Mouse (Mus musculus) midbrain, embryonic 16.5 days (tissue): ENCODE results near the gene Hdgfl3. TPM values are rescaled to one million over a fixed set of nuclear protein-coding genes. Genes with fewer than 3 reads are reported as not detected.

Experiments
- ATAC-seq: fragments of 200-750 bp; cut with Nextera tagmentation; 2 replicates; pipeline ENCODE4 v1.8.0; 2017; ENCODE audit warnings: moderate TSS enrichment
- H3K27ac ChIP-seq: fragments of 300-500 bp; sonication (generic); 2 replicates; pipeline ENCODE4 v1.5.1; 2014; ENCODE audit warnings: mild to moderate bottlenecking, low read length, mixed read lengths
- H3K27me3 ChIP-seq: fragments of 300-500 bp; sonication (generic); 2 replicates; pipeline ENCODE4 v1.6.1; 2014; ENCODE audit warnings: low read depth, low read length, mixed read lengths; ENCODE audit not compliant: control insufficient read depth, insufficient read depth
- H3K36me3 ChIP-seq: fragments of 300-500 bp; sonication (generic); 2 replicates; pipeline ENCODE4 v1.6.1; 2014; ENCODE audit warnings: mild to moderate bottlenecking, low read length, moderate library complexity, mixed read lengths; ENCODE audit not compliant: control insufficient read depth, insufficient read depth
- H3K4me1 ChIP-seq: fragments of 300-500 bp; sonication (generic); 2 replicates; pipeline ENCODE4 v1.6.1; 2014; ENCODE audit warnings: mild to moderate bottlenecking, low read length, mixed read lengths; ENCODE audit not compliant: control insufficient read depth, insufficient read depth
- H3K4me2 ChIP-seq: fragments of 300-500 bp; sonication (generic); 2 replicates; pipeline ENCODE4 v1.6.1; 2014; ENCODE audit warnings: mild to moderate bottlenecking, low read length, mixed read lengths
- H3K4me3 ChIP-seq: fragments of 300-500 bp; sonication (generic); 2 replicates; pipeline ENCODE4 v1.5.1; 2014; ENCODE audit warnings: low read depth, mild to moderate bottlenecking, low read length, moderate library complexity, mixed read lengths
- H3K9ac ChIP-seq: fragments of 300-500 bp; sonication (generic); 2 replicates; pipeline ENCODE4 v1.6.1; 2014; ENCODE audit warnings: low read depth, low read length, mixed read lengths
- H3K9me3 ChIP-seq: fragments of 300-500 bp; sonication (generic); replicated peaks from 2 replicates; pipeline ENCODE4 v1.6.1; 2014; ENCODE audit warnings: mild to moderate bottlenecking, low read length, mixed read lengths; ENCODE audit not compliant: control insufficient read depth, poor library complexity, severe bottlenecking
- WGBS: fragments of 180-500 bp; shearing (Covaris S2); extraction: QIAGEN DNeasy Blood & Tissue Kit; methylation state at CpG from one replicate; pipeline ENCODE4 v1.1.7; 2014; 5-methylcytosine and 5-hydroxymethylcytosine counted together
- polyA plus RNA-seq: library from polyadenylated mRNA; unstranded; fragments of >200 nt; fragmentation: Nextera tagmentation; extraction: Ambion mirVana; gene quantifications from 2 replicates; pipeline ENCODE4 v1.2.1, GENCODE M21; 2015

Gene Hdgfl3
- polyA plus RNA-seq, 1 experiment from 2014 or later = 63.5 TPM

GRCm38 (mm10) chr7:81959704-81960103 lies 25.4 kb upstream of the Hdgfl3 start:
- H3K27ac ChIP-seq = no peak overlapping the region
- no peaks in the 10 kb centered on the region for H3K4me1 ChIP-seq
- 4% methylated on average over 3 of the region's 3 CpGs for WGBS
- ATAC-seq = peak; percentile 76; the same call in 1 of the 2 replicates
- H3K36me3 ChIP-seq = no peaks in the 10 kb centered on the region
- H3K9ac ChIP-seq = no peak overlapping the region
- no peak overlapping the region for H3K4me3 ChIP-seq
- no peaks in the 10 kb centered on the region for H3K9me3 ChIP-seq
- H3K4me2 ChIP-seq = no peak overlapping the region
- no peaks in the 10 kb centered on the region for H3K27me3 ChIP-seq

GRCm38 (mm10) chr7:81954208-81954846 lies 20.1 kb upstream of the Hdgfl3 start:
- no peak overlapping the region for H3K4me3 ChIP-seq
- no peaks in the 10 kb centered on the region for H3K9me3 ChIP-seq
- H3K9ac ChIP-seq = no peak overlapping the region
- 0 out of 2 replicates have a peak, but pooled peaks have one; percentile 39 for ATAC-seq
- H3K4me1 ChIP-seq = no peaks in the 10 kb centered on the region
- H3K27me3 ChIP-seq = no peaks in the 10 kb centered on the region
- no peak overlapping the region for H3K27ac ChIP-seq
- H3K36me3 ChIP-seq = no peaks in the 10 kb centered on the region
- no peak overlapping the region for H3K4me2 ChIP-seq

- Histone ChIP-seq H3K27me3 (no peaks in the 10 kb centered on the region), H3K4me3 (no peak overlapping the region), H3K4me2 (no peak overlapping the region), H3K36me3 (no peaks in the 10 kb centered on the region), H3K27ac (no peak overlapping the region), H3K9me3 (no peaks in the 10 kb centered on the region), H3K4me1 (no peaks in the 10 kb centered on the region), H3K9ac (no peak overlapping the region)
- WGBS = 87% methylated on average over 2 of the region's 2 CpGs
- no peak for ATAC-seq
These were observed 16.2 kb upstream of the Hdgfl3 start for GRCm38 (mm10) chr7:81950499-81950898.

GRCm38 (mm10) chr7:81945398-81945797 lies 11.1 kb upstream of the Hdgfl3 start:
- Histone ChIP-seq H3K27me3 (no peaks in the 10 kb centered on the region), H3K9me3 (no peaks in the 10 kb centered on the region), H3K36me3 (no peaks in the 10 kb centered on the region), H3K4me3 (no peak overlapping the region), H3K9ac (no peak overlapping the region), H3K4me1 (no peaks in the 10 kb centered on the region), H3K4me2 (no peak overlapping the region), H3K27ac (no peak overlapping the region)
- 21% methylated on average over 4 of the region's 4 CpGs for WGBS
- ATAC-seq = no peak

- Histone ChIP-seq H3K36me3 (no peaks in the 10 kb centered on the region), H3K27ac (peak overlapping the region; percentile 96), H3K4me3 (peak overlapping the region; percentile 93), H3K9ac (peak overlapping the region; percentile 99), H3K27me3 (no peaks in the 10 kb centered on the region), H3K4me2 (peak overlapping the region; percentile 84), H3K4me1 (peaks cover 24% of the 10 kb centered on the region), H3K9me3 (no peaks in the 10 kb centered on the region)
- peak; percentile 69 for ATAC-seq
- WGBS = 3% methylated on average over 5 of the region's 5 CpGs
These were observed 533 bp upstream of the Hdgfl3 start for GRCm38 (mm10) chr7:81934806-81935205.

- peak overlapping the region; percentile 96 for H3K27ac ChIP-seq
- peaks cover 32% of the 10 kb centered on the region for H3K4me1 ChIP-seq
- no peaks in the 10 kb centered on the region for H3K9me3 ChIP-seq
- H3K27me3 ChIP-seq = no peaks in the 10 kb centered on the region
- peak overlapping the region; percentile 99 for H3K9ac ChIP-seq
- no peaks in the 10 kb centered on the region for H3K36me3 ChIP-seq
- ATAC-seq = peak; percentile 79
- H3K4me2 ChIP-seq = peak overlapping the region; percentile 84
- peak overlapping the region; percentile 93 for H3K4me3 ChIP-seq
- WGBS = under 1% methylated on average over 77 of the region's 103 CpGs
These were observed 539 bp downstream of the Hdgfl3 start for GRCm38 (mm10) chr7:81933601-81934266.

GRCm38 (mm10) chr7:81933061-81933600 lies 1.1 kb downstream of the Hdgfl3 start:
- no peak for ATAC-seq
- H3K36me3 ChIP-seq = no peaks in the 10 kb centered on the region
- peaks cover 34% of the 10 kb centered on the region for H3K4me1 ChIP-seq
- H3K27me3 ChIP-seq = no peaks in the 10 kb centered on the region
- H3K4me3 ChIP-seq = peak overlapping the region; percentile 93
- peak overlapping the region; percentile 96 for H3K27ac ChIP-seq
- H3K4me2 ChIP-seq = peak overlapping the region; percentile 84
- WGBS = 2% methylated on average over 23 of the region's 23 CpGs
- peak overlapping the region; percentile 99 for H3K9ac ChIP-seq
- no peaks in the 10 kb centered on the region for H3K9me3 ChIP-seq

- Histone ChIP-seq H3K36me3 (no peaks in the 10 kb centered on the region), H3K4me1 (peaks cover 38% of the 10 kb centered on the region), H3K9ac (peak overlapping the region; percentile 99), H3K27ac (peak overlapping the region; percentile 96), H3K9me3 (no peaks in the 10 kb centered on the region), H3K27me3 (no peaks in the 10 kb centered on the region), H3K4me3 (peak overlapping the region; percentile 93), H3K4me2 (peak overlapping the region; percentile 84)
- no peak for ATAC-seq
- 24% methylated on average over 5 of the region's 5 CpGs for WGBS
These were observed 1.7 kb downstream of the Hdgfl3 start for GRCm38 (mm10) chr7:81932521-81933045.

- Histone ChIP-seq H3K4me3 (no peak overlapping the region), H3K4me2 (no peak overlapping the region), H3K27me3 (no peaks in the 10 kb centered on the region), H3K4me1 (peaks cover 31% of the 10 kb centered on the region), H3K27ac (no peak overlapping the region), H3K36me3 (no peaks in the 10 kb centered on the region), H3K9ac (no peak overlapping the region), H3K9me3 (no peaks in the 10 kb centered on the region)
- ATAC-seq = no peak
- whole genome bisulfite sequencing = 77% methylated on average over 7 of the region's 7 CpGs
These were observed 5.3 kb downstream of the Hdgfl3 start for GRCm38 (mm10) chr7:81928998-81929397.
